Mouse (Mus musculus) c-Kit-positive CD71-negative TER-119-negative erythroid progenitor cells, embryonic 14.5 days (primary cell): ENCODE results near the gene Brinp3.
"Not testable (repeated sequence)": the region's sequence is repeated elsewhere in the genome, so short reads cannot be mapped to it uniquely, and the experiment has no call there.

Source experiments
- DNase-seq: peaks from one replicate; pipeline ENCODE4 v3.0.0-alpha.2; 2013; ENCODE audit warnings: low read depth

Gene Brinp3

GRCm38 (mm10) chr1:146494681-146495331, at the start of gene Brinp3:
Brinp3 (plus strand) TSS chr1:146494760.
- no peak for DNase-seq

GRCm38 (mm10) chr1:146494221-146494620, 339 bp upstream of the Brinp3 start:
- DNase-seq = no peak

GRCm38 (mm10) chr1:146495386-146495785, 826 bp downstream of the Brinp3 start:
- no peak for DNase-seq

- DNase-seq = no peak
Observed at GRCm38 (mm10) chr1:146497381-146498081, 3.0 kb downstream of the Brinp3 start.

GRCm38 (mm10) chr1:146498085-146498779, 3.7 kb downstream of the Brinp3 start:
- no peak for DNase-seq

GRCm38 (mm10) chr1:146498780-146499114, 4.2 kb downstream of the Brinp3 start:
- DNase-seq = no peak

GRCm38 (mm10) chr1:146515377-146515776, 20.8 kb downstream of the Brinp3 start:
- DNase-seq = no peak

- DNase-seq = no peak
Observed at GRCm38 (mm10) chr1:146523727-146524573, 29.4 kb downstream of the Brinp3 start.

GRCm38 (mm10) chr1:146528572-146528971, 34.0 kb downstream of the Brinp3 start:
- DNase-seq = no peak

- no peak for DNase-seq
Observed at GRCm38 (mm10) chr1:146546847-146547428, 52.4 kb downstream of the Brinp3 start.

GRCm38 (mm10) chr1:146556982-146557381, 62.4 kb downstream of the Brinp3 start:
- no peak for DNase-seq

GRCm38 (mm10) chr1:146562144-146562543, 67.6 kb downstream of the Brinp3 start:
- no peak for DNase-seq

- DNase-seq = no peak
Observed at GRCm38 (mm10) chr1:146584181-146584580, 89.6 kb downstream of the Brinp3 start.

- DNase-seq = no peak
Observed at GRCm38 (mm10) chr1:146632895-146633294, 138.3 kb downstream of the Brinp3 start.

GRCm38 (mm10) chr1:146657214-146657613, 162.7 kb downstream of the Brinp3 start:
- DNase-seq = no peak

GRCm38 (mm10) chr1:146700724-146701123, 206.2 kb downstream of the Brinp3 start:
- no peak for DNase-seq

- DNase-seq = no peak
Observed at GRCm38 (mm10) chr1:146719556-146719955, 225.0 kb downstream of the Brinp3 start.

GRCm38 (mm10) chr1:146724784-146725513, 230.4 kb downstream of the Brinp3 start:
- DNase-seq = not testable (repeated sequence)

- no peak for DNase-seq
Observed at GRCm38 (mm10) chr1:146751066-146751465, 256.5 kb downstream of the Brinp3 start.

GRCm38 (mm10) chr1:146783259-146783658, 288.7 kb downstream of the Brinp3 start:
- DNase-seq = no peak

GRCm38 (mm10) chr1:146787236-146787635, 292.7 kb downstream of the Brinp3 start:
- no peak for DNase-seq
